Mouse (Mus musculus) midbrain, embryonic 12.5 days (tissue): ENCODE data around the gene Ptprd. TPM values are rescaled to one million over a fixed set of nuclear protein-coding genes. Genes with fewer than 3 reads are reported as not detected.

Experiments used
- ATAC-seq: fragments of 200-750 bp; cut with Nextera tagmentation; 2 replicates; pipeline ENCODE4 v1.8.0; 2017; ENCODE audit warnings: low read depth, moderate TSS enrichment, moderate library complexity; ENCODE audit not compliant: low FRiP score
- H3K27ac ChIP-seq: fragments of 300-500 bp; sonication (generic); replicated peaks from 2 replicates; pipeline ENCODE4 v1.5.1; 2016; ENCODE audit warnings: mild to moderate bottlenecking
- H3K27me3 ChIP-seq: fragments of 300-500 bp; sonication (generic); 2 replicates; pipeline ENCODE4 v1.6.1; 2016; ENCODE audit warnings: mild to moderate bottlenecking
- H3K36me3 ChIP-seq: fragments of 300-500 bp; sonication (generic); 2 replicates; pipeline ENCODE4 v1.6.1; 2016
- H3K4me1 ChIP-seq: fragments of 300-500 bp; sonication (generic); 2 replicates; pipeline ENCODE4 v1.6.1; 2016
- H3K4me2 ChIP-seq: fragments of 300-500 bp; sonication (generic); replicated peaks from 2 replicates; pipeline ENCODE4 v1.6.1; 2016; ENCODE audit warnings: mild to moderate bottlenecking, moderate library complexity
- H3K4me3 ChIP-seq: fragments of 300-500 bp; sonication (generic); 2 replicates; pipeline ENCODE4 v1.5.1; 2016; ENCODE audit warnings: mild to moderate bottlenecking
- H3K9ac ChIP-seq: fragments of 300-500 bp; sonication (generic); replicated peaks from 2 replicates; pipeline ENCODE4 v1.6.1; 2016; ENCODE audit warnings: mild to moderate bottlenecking, moderate library complexity
- H3K9me3 ChIP-seq: fragments of 300-500 bp; sonication (generic); 2 replicates; pipeline ENCODE4 v1.6.1; 2016; ENCODE audit warnings: mild to moderate bottlenecking
- WGBS: fragments of 180-500 bp; shearing (Covaris S2); methylation state at CpG from one replicate; pipeline ENCODE4 v1.1.7; 2016; 5-methylcytosine and 5-hydroxymethylcytosine counted together
- polyA plus RNA-seq: library from polyadenylated mRNA; unstranded; fragments of >200 nt; fragmentation: Nextera tagmentation; extraction: Ambion mirVana; gene quantifications from 2 replicates; pipeline ENCODE4 v1.2.1, GENCODE M21; 2016

Ptprd gene
- polyA plus RNA-seq, 1 experiment from 2014 or later: 37.5 TPM

DNA sequence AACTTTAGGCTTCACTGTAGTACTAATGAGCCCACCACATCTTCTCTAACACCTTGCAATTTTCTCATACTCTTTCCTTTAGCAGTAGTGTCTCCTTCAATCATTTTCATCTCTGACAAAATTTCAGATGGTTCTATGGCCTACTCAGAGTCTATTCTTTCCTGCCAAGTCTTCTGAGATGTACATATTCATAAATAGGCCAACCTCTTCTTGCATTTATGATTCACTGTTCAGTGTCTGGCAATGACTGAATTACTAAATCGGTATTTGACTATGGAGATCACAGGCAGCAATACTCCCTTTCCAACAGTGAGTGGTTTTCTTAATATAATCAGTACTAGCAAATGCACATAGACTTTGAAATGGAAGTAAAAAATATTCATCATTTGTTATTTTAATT is 928.3 kb downstream of the Ptprd start:
- WGBS: 88% methylated on average over 1 of the region's 1 CpGs
- Histone ChIP-seq H3K27me3 (no peaks in the 10 kb centered on the region), H3K4me2 (no peak overlapping the region), H3K9ac (no peak overlapping the region), H3K27ac (no peak overlapping the region), H3K4me3 (no peak overlapping the region), H3K36me3 (no peaks in the 10 kb centered on the region), H3K4me1 (no peaks in the 10 kb centered on the region), H3K9me3 (no peaks in the 10 kb centered on the region)
- no peak for ATAC-seq

DNA sequence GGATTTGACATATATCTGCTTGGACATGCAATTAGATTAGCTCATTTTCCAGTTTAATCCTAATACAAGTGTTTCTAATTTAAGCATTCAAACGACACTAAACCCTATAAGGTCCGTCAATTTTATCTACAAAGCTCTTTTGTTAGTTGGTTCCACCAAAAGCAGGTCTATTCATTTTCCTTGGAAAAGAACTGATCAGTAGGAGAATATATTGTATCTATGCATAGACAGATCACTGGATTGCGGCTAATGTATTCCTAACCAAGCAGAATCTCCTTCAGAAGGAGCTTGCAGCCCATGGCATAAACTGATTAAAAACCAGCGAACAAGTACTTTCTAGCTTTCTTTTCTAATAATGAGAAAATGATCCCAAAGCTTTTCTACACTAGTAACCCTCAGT is 933.8 kb downstream of the Ptprd start:
- WGBS: 25% methylated on average over 4 of the region's 4 CpGs
- H3K27ac ChIP-seq: no peak overlapping the region
- no peaks in the 10 kb centered on the region for H3K36me3 ChIP-seq
- peak; percentile 57 for ATAC-seq
- H3K4me1 ChIP-seq: peaks cover 4% of the 10 kb centered on the region; the same call in 1 of the 2 replicates
- H3K4me2 ChIP-seq: no peak overlapping the region
- no peak overlapping the region for H3K9ac ChIP-seq
- H3K9me3 ChIP-seq: no peaks in the 10 kb centered on the region
- H3K27me3 ChIP-seq: no peaks in the 10 kb centered on the region
- no peak overlapping the region for H3K4me3 ChIP-seq

DNA sequence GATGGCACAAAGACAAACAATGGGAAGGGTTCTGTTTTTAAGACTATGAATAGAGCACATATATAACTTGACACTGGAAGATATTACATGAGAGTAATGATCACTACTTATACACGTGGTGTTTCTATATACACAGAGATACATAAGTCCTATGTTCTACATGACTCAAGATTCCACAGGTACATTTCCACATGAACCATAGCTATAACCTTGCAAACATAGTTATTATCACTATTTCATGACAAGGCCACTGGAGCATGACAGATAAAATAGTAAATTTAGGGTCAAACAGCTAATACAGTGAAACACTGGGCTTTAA is 951.8 kb downstream of the Ptprd start:
- no peaks in the 10 kb centered on the region for H3K27me3 ChIP-seq
- no peaks in the 10 kb centered on the region for H3K9me3 ChIP-seq
- H3K9ac ChIP-seq: no peak overlapping the region
- H3K27ac ChIP-seq: no peak overlapping the region
- H3K36me3 ChIP-seq: no peaks in the 10 kb centered on the region
- no peak for ATAC-seq
- no peak overlapping the region for H3K4me3 ChIP-seq
- no peak overlapping the region for H3K4me2 ChIP-seq
- H3K4me1 ChIP-seq: no peaks in the 10 kb centered on the region
- WGBS: 78% methylated on average over 1 of the region's 1 CpGs

DNA sequence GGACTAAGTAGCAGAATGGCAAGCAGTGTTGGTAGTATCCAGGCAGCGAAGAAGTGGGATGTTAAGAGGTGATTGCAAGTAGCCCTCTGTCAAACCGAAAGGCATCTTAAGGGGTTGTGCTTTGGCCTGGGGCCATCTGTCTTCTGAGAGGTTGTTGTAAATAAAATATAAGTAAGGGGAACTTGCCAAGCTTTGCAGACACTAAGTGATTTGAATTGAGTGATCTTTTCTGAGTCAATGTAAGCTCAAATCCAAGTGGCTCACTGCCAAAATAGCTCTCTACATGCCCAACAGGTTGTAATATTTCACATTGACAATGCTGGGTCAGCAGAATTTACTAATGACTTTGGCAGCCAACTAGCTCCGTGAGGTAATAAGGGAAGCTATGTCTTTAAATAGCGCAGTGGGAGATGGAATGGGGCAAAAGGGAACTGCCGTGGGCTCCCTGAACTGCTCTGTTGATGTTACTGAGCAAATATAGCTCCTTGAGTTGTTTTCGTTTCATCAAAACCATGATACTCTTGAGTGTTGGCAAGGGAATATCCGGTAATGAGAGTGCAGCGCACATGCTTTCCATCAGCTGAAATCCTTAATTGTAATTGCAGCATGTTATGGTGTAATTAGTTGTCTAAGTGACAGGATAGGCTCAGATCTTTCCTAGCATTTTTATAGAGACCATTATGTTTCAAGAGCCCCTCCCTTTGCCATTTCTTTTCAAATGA is 952.4 kb downstream of the Ptprd start:
- no peak overlapping the region for H3K27ac ChIP-seq
- H3K4me1 ChIP-seq: no peaks in the 10 kb centered on the region
- no peak overlapping the region for H3K9ac ChIP-seq
- 0 out of 2 replicates have a peak, but pooled peaks have one; percentile 19 for ATAC-seq
- no peaks in the 10 kb centered on the region for H3K9me3 ChIP-seq
- H3K4me3 ChIP-seq: no peak overlapping the region
- H3K27me3 ChIP-seq: no peaks in the 10 kb centered on the region
- WGBS: 84% methylated on average over 8 of the region's 8 CpGs
- H3K36me3 ChIP-seq: no peaks in the 10 kb centered on the region
- H3K4me2 ChIP-seq: no peak overlapping the region

DNA sequence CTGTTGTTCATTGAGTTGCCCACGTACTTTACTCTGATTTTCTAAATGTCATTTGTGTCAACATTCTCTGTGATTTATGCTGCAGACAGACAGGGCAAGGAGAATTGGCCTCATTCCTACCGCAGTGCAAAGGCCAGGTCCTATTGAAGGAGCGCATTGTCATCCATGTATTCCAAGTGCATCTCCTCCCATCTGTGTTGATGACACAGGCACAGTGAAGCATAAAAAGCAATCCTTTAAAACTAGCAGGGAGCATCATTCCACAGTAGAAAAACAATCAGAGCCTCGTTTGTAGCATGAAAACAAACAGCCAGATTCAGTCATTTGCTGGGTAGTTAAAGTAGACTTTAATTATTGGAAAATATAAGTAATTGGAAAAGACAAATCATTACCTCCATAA is 960.6 kb downstream of the Ptprd start:
- 80% methylated on average over 4 of the region's 4 CpGs for WGBS
- no peak for ATAC-seq
- Histone ChIP-seq H3K4me3 (no peak overlapping the region), H3K36me3 (no peaks in the 10 kb centered on the region), H3K27ac (no peak overlapping the region), H3K9ac (no peak overlapping the region), H3K4me1 (no peaks in the 10 kb centered on the region), H3K9me3 (no peaks in the 10 kb centered on the region), H3K27me3 (no peaks in the 10 kb centered on the region), H3K4me2 (no peak overlapping the region)

DNA sequence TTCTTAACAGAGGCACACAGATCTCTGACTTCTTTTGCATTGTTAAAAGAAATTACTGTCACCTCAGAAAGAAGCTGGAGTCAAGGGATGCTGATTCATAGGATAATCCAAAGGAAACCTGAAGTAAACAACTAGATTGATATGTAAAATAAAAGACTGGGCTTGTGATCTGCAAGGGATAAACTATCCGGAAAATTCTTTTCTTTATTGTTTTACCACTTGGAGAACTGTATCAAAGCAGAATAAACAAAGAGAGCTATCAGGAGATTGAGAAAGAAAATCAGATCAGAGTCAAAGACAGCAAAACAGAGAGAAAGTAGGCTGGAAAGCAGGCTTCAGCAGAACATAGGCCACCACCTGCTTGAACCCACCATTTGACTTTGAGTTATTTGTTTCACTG is 962.0 kb downstream of the Ptprd start:
- Histone ChIP-seq H3K4me1 (no peaks in the 10 kb centered on the region), H3K9ac (no peak overlapping the region), H3K36me3 (no peaks in the 10 kb centered on the region), H3K9me3 (no peaks in the 10 kb centered on the region), H3K27me3 (no peaks in the 10 kb centered on the region), H3K4me3 (no peak overlapping the region), H3K4me2 (no peak overlapping the region), H3K27ac (no peak overlapping the region)
- WGBS: 38% methylated on average over 1 of the region's 1 CpGs
- ATAC-seq: no peak

DNA sequence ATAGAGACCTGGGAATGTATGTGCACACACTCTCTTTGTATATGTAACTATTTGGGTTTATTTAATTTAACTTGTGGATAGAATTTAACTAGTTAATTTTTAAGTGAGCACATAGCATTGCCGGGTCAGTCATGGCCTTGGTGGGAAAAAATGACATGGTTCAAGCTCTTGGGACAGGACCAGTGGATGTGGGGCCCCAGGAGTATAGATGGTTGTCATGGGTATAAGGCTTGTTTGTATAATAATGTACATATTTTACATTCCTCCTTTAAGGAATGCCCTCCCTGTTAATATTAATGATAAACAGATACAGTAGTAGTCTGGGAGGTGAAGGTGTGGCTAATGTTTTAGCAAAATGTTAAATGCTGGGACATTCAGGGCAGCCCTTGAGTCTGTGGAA is 962.8 kb downstream of the Ptprd start:
- no peaks in the 10 kb centered on the region for H3K9me3 ChIP-seq
- H3K4me1 ChIP-seq: no peaks in the 10 kb centered on the region
- 75% methylated on average over 1 of the region's 1 CpGs for WGBS
- H3K27me3 ChIP-seq: no peaks in the 10 kb centered on the region
- H3K4me2 ChIP-seq: no peak overlapping the region
- no peaks in the 10 kb centered on the region for H3K36me3 ChIP-seq
- H3K4me3 ChIP-seq: no peak overlapping the region
- ATAC-seq: no peak
- H3K9ac ChIP-seq: no peak overlapping the region
- H3K27ac ChIP-seq: no peak overlapping the region

DNA sequence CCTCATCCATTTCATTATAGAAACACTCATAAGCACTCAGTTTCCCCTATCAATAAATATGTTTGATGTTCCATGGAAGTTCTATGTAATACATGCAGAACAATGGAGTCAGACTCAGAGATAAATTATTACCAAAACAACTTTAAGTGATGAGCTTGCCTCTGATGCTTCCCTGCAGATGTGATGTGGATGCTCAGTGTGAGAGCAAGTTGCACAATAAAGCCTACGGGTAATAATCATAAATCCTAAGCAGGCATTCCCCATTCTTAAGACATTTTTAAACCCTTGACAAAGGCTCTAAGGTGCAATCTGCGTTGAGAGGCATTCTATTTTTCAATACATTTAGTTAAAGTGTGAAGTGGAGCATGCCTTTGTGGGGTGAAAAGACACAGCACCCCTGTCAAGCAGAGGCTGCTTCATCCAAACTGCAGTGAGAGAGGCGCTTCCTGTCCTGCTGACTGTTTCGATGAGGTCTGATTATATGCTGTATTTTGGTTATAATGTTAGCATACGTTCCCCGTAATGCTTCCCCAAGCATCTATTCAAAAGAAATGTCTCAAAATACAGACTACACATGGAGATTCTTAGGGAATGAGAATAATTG is 969.8 kb downstream of the Ptprd start:
- H3K4me3 ChIP-seq: no peak overlapping the region
- H3K9ac ChIP-seq: no peak overlapping the region
- no peaks in the 10 kb centered on the region for H3K4me1 ChIP-seq
- ATAC-seq: no peak
- H3K27me3 ChIP-seq: no peaks in the 10 kb centered on the region
- no peaks in the 10 kb centered on the region for H3K36me3 ChIP-seq
- WGBS: 73% methylated on average over 6 of the region's 6 CpGs
- H3K9me3 ChIP-seq: no peaks in the 10 kb centered on the region
- H3K27ac ChIP-seq: no peak overlapping the region
- H3K4me2 ChIP-seq: no peak overlapping the region

DNA sequence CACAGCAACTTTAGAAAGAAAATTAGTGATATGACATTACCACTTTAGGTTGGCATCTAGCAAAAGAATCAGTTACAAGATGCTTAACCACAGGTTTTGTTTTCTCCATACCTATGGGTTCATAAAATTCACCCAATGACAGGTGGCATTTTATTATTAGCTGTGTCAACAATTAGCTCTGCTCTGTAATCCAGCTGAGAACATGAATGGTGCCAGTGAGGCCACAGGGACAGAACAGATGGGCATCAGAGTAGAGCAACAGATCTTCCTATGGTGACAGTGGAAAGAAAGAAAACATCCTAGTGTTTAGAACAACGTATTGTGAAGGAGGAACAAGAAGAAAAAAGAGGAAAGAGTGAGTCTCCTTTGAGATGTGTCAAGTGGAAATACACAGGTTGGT is 973.6 kb downstream of the Ptprd start:
- ATAC-seq: no peak
- WGBS: 49% methylated on average over 1 of the region's 1 CpGs

DNA sequence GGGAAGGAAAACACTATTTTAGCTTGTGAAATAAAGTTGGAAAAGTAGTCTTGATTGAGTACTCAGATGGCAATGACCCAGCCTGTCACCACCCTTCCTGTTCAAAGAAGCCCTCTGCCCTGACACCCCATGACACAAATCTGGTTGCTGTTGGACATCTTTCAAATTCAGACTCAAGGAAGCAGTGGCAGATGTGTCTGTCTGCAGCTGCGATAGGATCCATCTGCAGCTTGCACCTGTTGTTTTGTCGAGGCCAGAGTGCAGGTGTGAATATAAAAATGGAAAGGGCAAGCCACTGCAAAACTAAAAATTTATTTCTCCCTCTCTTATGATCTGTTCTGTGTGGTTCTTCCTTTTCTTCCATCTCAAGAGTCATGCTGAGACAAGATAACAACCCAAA is 978.5 kb downstream of the Ptprd start:
- no peak overlapping the region for H3K4me2 ChIP-seq
- H3K27ac ChIP-seq: no peak overlapping the region
- no peak overlapping the region for H3K4me3 ChIP-seq
- H3K4me1 ChIP-seq: no peaks in the 10 kb centered on the region
- no peaks in the 10 kb centered on the region for H3K36me3 ChIP-seq
- no peak overlapping the region for H3K9ac ChIP-seq
- H3K9me3 ChIP-seq: no peaks in the 10 kb centered on the region
- ATAC-seq: no peak
- H3K27me3 ChIP-seq: no peaks in the 10 kb centered on the region
- 67% methylated on average over 2 of the region's 2 CpGs for WGBS

More for the DNA sequence above, 973.6 kb downstream of the Ptprd start:
- no peaks in the 10 kb centered on the region for H3K27me3 ChIP-seq
- no peak overlapping the region for H3K9ac ChIP-seq
- H3K4me3 ChIP-seq: no peak overlapping the region
- H3K9me3 ChIP-seq: no peaks in the 10 kb centered on the region
- H3K4me1 ChIP-seq: no peaks in the 10 kb centered on the region
- H3K4me2 ChIP-seq: no peak overlapping the region
- no peak overlapping the region for H3K27ac ChIP-seq
- H3K36me3 ChIP-seq: no peaks in the 10 kb centered on the region

DNA sequence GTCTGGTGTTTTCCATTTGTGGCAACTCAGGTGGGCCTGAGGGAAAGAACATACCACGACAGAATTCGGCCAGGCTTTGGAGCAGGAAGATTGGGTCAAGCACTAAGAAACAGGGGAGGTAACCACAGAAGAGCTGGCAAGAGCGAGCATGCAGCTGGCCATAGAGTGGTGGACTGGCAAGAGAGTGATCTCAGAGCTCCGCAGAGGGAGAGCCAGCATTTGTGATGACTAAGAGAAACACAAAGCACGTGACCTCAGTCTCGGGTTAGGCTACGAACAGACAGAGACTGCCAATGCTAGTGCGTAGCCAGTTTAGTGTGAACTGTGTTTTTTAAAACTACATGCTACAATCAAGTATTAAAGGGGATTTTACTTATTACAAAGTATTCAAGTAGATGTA is 1042.9 kb downstream of the Ptprd start:
- 87% methylated on average over 8 of the region's 8 CpGs for WGBS
- Histone ChIP-seq H3K9ac (no peak overlapping the region), H3K4me3 (no peak overlapping the region), H3K4me2 (no peak overlapping the region), H3K27me3 (no peaks in the 10 kb centered on the region), H3K27ac (no peak overlapping the region), H3K36me3 (no peaks in the 10 kb centered on the region), H3K4me1 (no peaks in the 10 kb centered on the region), H3K9me3 (no peaks in the 10 kb centered on the region)
- ATAC-seq: no peak

DNA sequence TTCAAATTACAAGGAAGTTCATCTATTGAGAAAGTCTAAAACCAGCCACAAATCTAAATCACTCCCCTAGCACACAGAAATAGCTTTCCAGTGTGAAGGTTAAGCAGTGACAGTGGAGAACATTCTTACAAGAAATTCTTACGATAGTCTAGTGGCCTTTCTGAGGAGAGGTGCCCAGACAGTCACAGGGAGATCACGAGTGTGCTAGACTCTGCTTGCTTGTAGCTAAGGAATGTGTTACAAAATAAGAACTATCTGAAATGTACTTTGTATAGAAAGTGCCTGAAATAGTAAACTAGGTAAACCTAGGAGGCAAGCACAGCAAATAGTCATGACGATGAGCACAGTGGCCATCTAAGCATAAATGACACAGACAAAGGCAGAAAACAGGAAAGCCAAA is 1054.2 kb downstream of the Ptprd start:
- Histone ChIP-seq H3K27ac (no peak overlapping the region), H3K9me3 (no peaks in the 10 kb centered on the region), H3K36me3 (no peaks in the 10 kb centered on the region), H3K27me3 (no peaks in the 10 kb centered on the region), H3K4me1 (no peaks in the 10 kb centered on the region), H3K9ac (no peak overlapping the region), H3K4me2 (no peak overlapping the region), H3K4me3 (no peak overlapping the region)
- no peak for ATAC-seq
- 91% methylated on average over 3 of the region's 3 CpGs for WGBS

DNA sequence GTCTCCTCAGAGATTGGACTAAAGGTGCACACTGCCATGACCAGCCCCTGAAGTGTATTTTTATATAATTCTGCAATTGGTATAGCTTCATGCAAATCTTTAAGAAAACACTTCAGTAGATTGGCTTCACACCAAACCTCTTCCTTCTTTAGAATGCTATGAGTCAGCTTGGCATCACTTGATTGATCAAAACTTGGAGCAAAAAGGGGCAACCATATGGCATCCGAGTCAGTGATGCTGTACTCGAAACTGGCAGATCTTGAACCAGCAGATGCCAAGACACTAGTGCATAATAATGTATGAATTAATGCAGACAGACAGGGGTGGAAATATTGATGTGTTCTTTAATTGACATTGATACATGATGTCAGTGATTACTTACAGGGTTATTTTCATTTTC is 1056.2 kb downstream of the Ptprd start:
- WGBS: 92% methylated on average over 2 of the region's 2 CpGs
- ATAC-seq: no peak
- H3K36me3 ChIP-seq: no peaks in the 10 kb centered on the region
- H3K4me1 ChIP-seq: no peaks in the 10 kb centered on the region
- H3K4me3 ChIP-seq: no peak overlapping the region
- H3K27me3 ChIP-seq: no peaks in the 10 kb centered on the region
- H3K27ac ChIP-seq: no peak overlapping the region
- H3K9me3 ChIP-seq: no peaks in the 10 kb centered on the region
- no peak overlapping the region for H3K4me2 ChIP-seq
- H3K9ac ChIP-seq: no peak overlapping the region
